Mouse (Mus musculus) mouse trophoblast stem cell (cell line): Measurements from ENCODE around the gene Slc41a2.

Experiments used
- in situ Hi-C, 2 experiments: fragments of 300-500 bp; cut with MseI, MboI; formaldehyde crosslinking; loops; 2 replicates in 1 of 2; 3 replicates in 1 of 2; pipeline ENCODE4 v1.15.1; 2025

The Slc41a2 gene

DNA sequence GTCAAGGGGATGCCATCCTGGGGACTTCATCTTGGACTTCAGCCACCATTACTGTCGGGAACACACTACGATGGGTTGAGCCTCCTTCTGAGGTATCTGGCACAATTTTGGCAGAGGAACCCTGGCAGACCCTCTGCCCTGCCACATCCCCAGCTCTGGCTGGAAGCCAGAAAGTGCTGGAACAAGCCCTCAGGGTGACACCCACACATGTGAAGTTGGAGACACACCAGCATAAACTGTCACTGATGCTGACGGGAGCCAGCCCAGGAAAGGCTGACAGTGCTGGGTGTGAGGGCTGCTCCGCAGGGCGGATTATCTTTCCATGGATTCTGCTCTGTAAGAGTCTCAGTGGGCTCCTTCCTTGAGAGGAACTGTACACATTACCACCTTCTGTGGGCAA lies 150.7 kb downstream of the Slc41a2 start:
- in situ Hi-C loops, result loop anchor here in 1 of 2 experiments (10.0 kb wide), 1 partner anchor 272 kb away; no protein-coding TSS in a partner anchor

DNA sequence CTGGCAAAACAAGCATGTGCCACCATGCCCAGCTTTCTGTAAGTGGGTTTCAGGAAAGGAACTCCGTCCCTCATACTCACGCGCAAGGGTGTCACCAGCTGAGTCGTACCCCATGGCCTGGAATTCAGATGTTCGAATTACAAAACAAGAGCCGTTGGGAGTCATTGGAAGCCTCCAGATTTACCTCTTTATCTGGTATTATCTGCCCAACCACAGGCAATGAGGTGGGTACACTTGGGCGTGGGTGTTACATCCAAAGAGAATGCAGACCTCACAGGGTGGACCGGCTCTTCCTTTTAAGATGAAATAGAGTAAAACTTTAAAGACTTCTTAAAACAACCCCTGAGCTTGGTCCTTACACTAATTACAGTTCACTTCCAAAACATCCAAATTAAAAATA lies 151.5 kb downstream of the Slc41a2 start:
- in situ Hi-C loops, result loop anchor here in 1 of 2 experiments (10.0 kb wide), 1 partner anchor 271 kb away; no protein-coding TSS in a partner anchor

DNA sequence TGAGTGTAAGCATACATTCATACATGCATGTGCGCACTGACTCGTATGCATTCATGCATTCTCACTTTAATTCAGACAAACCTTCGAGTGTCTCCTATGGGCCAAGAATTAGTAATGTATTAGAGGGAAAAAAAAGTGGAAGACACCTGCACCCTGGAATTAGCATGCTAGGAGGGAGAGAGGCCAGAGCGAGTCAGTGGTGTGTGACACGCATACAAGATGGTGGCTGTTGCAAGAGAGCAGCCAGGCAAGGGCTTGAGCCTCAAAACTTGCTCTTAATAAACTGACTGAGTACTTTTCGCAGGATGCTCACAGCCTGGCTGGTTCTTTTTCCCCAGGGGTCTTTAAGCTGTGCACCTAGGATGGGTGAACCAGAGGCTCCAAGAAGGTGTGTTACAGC lies 152.6 kb downstream of the Slc41a2 start:
- in situ Hi-C loops, result loop anchor here in 1 of 2 experiments (10.0 kb wide), 1 partner anchor 270 kb away; no protein-coding TSS in a partner anchor

DNA sequence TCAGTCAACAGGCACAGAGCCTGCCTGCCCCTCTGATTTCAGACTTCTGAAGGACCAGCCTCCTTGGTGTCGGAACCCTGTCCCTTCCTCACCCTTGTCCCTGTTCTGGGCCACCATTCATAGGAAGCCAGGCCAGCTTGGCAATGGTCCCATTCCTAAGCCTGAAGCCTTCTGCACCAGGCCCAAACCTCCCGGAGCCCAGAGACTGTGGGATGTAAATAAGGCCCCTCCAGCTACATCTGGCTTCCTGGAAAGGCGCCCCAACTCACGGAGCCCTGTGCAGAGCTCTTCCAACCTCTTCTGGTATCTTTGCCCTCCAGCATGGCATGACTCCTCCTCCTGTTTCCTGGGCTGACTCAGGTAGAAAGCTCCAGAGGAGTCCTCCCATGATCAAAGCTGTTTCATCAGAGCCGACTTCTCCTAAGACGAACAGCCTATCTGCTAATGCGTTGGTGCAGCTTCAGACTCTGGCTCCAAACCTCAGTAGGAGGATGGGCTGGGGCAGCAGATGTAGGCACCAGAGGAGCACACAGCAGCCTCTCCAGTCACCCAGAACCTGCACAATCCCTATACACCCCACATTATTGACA lies 153.1 kb downstream of the Slc41a2 start:
- in situ Hi-C loops, result loop anchor here in 1 of 2 experiments (10.0 kb wide), 1 partner anchor 270 kb away; no protein-coding TSS in a partner anchor

DNA sequence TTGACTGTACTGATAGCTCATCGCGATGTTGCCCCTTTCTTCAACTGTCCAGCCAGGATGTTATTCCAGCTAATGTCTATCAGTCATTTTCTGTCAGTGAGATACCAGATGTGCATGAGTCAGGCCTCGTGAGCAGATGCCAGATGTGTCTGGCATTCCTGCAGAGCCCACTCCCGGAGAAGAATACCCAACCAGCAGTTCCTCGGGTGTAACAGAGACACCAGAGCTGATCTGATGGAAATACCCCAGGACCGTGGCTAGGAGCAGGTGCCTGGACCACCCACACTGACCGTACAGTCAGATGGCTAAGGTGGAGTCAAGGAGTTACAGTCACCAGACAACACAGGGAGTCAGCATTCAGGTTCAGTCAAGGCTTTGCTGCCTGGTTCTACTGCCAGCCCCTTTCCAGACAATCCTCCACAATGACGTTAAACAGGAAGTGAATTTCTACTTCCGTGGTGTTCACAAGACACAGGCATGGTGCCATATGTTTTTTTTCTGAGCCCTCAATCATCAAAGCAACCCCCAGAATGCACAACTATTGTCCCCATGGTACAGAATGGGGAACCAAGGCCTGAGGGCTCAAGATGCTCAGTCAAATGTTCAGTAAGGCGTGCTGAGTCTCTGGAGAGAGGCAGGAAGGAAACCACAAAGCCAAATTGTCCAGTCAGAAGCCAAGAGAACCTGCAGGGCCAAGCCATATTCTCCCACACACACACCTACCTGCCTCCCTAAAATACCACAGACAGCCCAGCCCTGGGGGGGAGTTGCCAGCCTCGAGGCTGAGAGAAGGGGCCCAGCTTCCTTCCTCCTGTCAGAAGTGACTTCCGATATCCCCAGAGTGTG lies 153.8 kb downstream of the Slc41a2 start:
- in situ Hi-C loops, result loop anchor here in 1 of 2 experiments (10.0 kb wide), 1 partner anchor 269 kb away; no protein-coding TSS in a partner anchor

DNA sequence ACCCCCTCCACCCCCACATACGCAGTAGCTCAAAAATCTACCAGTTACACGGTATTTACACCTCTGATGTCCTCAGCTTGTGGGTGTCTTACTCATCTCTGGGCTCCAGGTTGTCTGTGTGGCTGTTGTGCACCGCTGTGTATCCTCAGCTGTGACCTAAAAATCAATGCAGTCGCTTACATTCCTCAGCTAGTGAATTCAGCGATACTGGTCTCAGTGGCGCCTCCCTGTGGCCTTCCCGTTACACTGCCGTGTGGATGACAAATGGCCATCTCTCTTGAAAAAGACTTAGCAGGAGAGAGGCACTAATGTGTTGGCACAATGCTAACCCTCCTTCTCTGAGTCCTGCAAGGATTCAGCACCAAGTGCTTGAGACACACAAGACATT lies 155.1 kb downstream of the Slc41a2 start:
- in situ Hi-C loops, result loop anchor here in 1 of 2 experiments (10.0 kb wide), 1 partner anchor 268 kb away; no protein-coding TSS in a partner anchor

DNA sequence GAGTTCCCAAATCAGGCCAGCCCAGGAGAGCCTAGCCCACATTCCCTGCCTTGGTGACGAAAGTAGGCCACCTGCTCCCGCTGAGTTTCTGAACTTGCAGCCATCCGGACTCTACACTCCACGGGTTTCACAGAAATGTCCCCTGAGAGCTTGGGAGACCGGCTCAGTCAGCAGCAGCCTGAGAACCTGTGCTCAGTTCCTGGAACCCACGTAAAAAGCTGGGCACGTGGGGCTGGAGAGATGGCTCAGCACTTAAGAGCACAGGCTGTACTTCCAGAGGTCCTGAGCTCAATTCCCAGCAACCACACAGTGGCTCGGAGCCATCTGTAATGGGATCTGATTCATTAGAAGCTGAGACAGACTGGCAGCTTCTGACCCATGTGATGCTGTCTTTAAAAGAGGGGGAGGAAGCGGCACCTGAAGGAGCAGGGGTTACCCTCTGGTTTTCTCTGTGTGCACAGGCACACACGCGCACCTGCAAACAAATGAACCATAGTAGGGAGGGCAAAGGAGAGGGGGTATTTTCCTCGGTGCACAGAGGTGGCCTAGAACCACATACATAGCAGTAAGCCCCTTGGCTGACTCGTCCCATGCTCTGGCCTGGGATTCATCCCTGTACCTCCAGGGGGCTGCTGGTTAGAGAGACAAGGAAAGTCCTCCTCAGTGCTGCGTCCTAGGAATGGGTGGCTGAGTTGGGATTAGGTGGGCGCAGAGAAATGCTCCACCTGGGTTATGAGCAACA lies 155.7 kb downstream of the Slc41a2 start:
- in situ Hi-C loops, result loop anchor here in 1 of 2 experiments (10.0 kb wide), 1 partner anchor 267 kb away; no protein-coding TSS in a partner anchor
